Mouse (Mus musculus) heart, postnatal 4 days (tissue): ENCODE measurements at regions not wholly inside any gene's neighbourhood (a gene's known extent, or its start where the extent isn't known, plus 50 kb on each side); places are given as distances from the start of the nearest gene placed in this dataset.

Experiments used
- DNase-seq: peaks from one replicate; pipeline ENCODE4 v3.0.0; 2021

DNA sequence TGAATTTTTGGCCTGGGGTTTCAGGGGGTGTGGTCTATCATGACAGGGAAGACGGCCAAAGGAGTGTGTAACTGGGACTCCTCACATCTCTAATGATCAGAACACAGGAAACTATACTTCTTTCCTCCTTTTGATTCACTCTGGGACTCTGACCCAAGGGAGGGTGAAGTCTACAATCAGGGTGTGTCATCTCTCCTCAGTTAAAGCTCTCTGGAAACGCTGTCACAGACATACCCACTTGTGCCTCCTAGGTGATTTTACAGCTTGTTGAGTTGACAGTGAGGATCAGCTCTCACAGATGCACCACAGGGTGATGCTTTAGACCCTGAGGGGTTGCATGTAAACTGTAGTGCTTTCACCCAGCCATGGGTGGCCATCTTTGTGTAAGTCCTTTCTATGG is 194.9 kb upstream of the Klf4 start:
- DNase-seq = no peak

DNA sequence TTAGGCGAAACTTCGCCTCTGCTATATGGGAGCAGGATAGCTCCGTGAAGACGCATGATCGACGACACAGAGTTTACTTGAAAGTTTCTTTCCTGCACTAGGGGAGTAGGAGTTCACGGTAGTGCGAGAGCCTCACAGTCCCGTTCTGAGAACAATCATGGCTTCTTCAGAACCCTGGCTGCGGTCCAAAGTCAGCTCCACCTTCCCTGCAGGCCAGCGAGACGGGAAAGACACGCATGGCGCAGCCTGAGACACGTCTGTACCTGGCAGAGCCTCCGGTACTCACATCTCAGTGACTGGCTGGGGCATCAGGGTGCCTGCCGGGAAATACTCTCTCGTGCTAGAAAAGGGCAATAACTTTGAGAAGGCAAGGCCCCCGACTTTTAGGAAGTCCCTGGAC is 193.8 kb upstream of the Klf4 start:
- DNase-seq = no peak

DNA sequence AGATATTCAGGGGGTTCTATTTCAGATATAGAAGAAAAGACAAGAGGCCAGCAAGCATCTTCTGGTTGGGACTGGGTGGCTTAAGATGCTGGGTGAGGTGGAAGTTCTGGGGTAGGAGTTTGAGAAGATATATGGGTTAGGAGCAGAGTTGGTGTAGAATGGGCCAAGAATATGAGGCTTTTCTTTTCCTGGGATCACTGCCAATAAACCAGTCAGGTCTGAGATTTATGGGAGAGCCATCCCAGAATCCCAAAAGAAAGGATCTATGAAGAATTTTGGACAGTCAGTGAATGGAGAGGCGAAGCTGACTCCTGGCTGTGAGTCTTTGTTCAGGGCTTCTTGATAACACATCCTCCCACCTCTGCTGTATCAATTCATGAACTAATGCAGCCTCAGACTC is 192.0 kb upstream of the Klf4 start:
- DNase-seq = no peak

DNA sequence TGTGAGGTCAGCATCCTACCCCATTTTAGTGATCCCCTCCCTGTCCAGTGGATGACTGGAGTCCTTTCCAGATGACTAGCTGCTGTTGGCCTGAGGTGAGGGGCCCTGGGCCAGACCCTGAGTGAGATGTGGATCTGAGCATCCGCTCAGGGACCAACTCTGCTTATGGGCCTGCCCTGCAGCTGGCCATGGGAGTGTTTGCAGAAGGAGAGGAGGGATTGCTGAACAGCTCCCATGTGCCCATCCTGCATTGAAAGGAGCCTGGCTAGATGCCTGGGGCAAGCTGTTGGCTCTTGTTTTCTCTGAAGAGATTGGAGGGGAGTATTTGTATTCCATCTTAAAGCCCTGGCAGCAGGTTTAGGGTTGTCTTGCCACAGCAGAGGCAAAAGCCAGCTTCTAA is 190.9 kb upstream of the Klf4 start:
- peak; percentile 51 for DNase-seq

DNA sequence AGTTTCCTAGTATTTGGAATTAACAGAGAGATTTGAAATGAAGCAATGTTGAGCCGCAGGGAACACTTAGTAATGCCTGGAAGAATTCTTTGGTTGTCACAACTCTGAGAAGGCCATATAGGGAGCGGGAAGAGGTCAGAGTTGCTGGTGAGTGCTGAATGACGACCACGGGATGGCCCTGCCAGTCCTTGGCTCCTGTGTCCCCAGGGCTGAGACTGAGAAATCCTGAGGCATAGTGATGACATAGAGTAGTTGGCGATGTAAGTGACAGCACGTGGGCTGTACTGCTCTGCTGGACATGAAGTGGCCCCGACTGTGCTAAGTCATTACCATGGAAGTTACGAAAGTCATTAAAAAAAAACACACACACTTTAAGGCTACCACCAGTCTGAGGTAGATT is 190.1 kb upstream of the Klf4 start:
- DNase-seq = no peak

DNA sequence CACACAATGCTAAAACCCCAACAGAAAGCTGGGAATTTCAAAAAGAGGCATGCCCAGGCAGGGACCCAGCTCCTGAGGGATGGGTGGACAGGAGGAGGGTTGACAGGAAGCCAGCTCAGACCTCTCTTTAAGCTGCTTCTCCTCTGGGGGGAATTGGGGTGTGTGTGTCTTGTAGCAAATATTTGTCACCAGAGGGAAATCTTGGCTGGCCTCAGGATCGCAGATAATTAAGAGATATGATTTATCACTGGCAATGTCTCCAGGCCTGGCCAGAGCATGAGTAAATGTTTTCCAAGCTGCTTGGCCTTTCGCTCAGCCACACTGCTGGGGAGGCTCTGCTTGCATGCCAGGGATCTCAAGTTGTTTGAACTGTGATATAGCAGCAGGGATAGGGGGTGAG is 189.6 kb upstream of the Klf4 start:
- DNase-seq = no peak

DNA sequence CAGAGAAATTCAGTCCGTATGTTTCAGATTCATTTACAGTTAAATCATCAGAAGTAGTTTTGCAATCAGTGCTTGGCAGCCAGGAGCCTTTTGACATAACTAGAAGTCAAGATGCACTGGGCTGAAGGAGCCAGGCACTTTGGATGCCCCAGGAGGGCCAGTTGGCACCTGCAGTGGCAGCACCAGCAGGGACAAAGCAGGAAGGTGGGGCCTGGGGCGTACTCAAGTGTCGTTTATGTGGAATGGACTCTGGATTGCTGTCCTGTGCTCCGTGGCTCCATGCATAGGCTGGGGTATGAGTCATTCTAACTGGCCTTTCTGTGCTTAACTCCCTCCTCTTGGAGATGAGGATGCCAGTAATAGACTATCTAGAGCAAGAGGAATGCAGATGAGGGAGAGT is 186.2 kb upstream of the Klf4 start:
- no peak for DNase-seq

DNA sequence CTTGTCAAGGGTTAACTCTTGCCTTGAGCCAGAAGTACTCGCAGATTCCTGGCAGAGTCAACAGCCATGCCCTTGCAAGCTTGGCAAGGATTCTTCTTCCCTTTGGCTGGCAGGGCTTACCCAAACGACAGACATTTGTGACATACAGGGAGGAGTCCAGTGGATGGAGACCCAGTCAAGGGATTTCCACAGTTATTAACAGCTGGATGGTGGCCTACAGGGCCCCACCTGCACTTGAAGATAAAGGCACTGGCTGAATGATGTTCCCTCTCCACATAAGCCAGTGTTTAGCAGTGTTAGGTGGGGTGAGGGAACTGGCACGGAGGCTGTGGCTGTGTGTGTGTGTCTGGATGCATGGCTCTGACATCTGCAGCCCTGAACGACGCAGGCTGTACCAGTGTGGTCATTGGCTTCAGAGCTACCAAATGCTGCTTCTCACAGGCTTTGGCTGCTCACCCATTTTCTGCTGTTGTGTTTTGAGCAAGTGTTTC is 183.9 kb upstream of the Klf4 start:
- peak; percentile 39 for DNase-seq

DNA sequence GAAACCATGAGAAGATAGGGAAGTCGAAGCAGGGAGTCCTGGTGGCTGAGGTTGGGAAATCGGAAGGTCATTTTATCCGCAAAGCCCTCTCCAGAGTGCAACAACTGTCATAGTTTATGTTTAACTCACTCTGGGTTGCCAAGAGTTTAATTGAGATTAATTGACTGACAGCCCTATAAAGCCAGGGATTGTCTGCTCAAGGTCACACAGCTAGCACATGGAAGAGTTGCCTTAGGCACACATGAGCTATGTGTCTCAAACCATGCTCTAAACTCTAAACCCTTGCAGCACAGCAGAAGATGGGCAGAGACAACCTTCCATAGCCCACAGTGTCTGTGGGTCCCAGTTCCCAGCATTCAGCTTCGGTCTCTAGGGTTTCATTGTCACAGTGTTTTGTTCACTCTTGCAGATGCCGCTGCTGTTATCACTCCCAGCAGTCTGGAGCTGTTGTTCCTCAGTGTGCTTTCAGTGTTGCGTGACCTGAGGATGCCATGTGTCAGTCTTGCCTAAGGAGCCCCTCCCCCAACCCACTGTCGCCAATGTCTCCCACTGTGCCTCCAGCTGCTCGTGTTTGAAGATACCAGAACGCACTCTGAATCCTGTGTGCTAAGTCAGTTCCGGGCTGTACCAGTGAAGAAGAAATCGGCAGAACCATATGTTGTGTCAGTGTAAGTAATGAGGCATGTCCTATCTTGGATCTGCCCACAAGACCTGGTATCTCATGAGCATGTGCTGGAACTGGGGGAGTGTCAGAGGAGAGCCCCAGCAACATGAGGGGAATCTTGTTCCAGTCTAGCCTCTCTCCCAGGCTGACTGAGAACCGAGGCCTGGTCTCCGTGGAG is 179.5 kb upstream of the Klf4 start:
- DNase-seq = no peak

DNA sequence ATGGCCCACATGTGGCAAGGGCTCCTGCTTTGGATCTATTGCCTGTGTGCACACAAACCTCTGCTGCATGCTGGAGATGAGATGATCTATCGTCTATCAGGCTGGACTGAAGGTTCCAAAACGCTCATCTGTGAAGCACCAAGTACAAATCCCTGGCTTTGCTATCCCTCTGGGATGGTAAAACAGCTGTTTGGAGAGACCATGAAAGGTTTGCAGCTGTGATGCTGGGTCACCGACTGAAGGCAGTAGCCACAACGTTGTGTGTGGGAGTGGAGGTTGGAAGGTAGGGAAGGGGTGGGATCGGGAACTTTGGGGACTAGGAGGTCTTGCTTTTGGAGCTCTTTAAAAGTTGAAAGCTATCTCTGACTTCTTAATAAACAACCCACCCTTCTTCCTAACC is 178.2 kb upstream of the Klf4 start:
- DNase-seq = no peak

DNA sequence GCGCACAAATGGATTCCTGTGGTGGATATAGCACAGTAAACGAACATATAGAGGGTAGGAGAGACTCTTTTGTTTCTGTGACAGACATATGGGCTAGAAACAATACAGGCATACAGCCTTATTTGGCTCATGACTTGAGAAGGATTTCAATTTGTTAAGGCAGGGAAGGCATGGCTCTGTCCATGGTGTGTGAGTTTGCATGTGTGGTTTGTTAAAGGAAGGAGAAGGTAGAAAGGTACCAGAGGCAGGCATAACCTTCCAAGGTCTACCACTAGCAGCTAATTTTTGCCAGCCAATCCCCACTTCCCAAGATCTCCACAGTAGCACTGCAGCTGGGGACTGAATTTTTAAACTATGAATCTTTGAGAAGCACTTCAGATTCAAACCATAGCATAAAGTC is 176.5 kb upstream of the Klf4 start:
- DNase-seq = no peak

DNA sequence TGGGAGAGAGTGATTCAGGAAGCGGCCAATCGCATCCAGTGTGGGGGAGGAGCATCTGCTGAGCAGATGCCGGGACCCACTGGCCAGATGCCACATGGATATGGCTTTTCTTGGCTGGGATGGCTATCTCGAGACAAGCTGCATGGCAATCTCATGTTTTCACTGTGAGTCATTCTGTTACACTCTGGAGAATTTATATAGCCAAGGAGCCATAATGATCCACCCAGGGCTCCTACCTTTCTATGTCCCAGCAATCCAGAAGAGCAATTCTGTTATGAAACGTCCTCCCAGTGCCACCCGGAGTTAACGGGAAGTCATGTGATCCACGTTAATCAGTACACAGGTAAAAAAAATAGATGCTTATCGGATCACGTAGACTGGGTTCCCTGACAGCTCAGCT is 175.7 kb upstream of the Klf4 start:
- DNase-seq = peak; percentile 36

DNA sequence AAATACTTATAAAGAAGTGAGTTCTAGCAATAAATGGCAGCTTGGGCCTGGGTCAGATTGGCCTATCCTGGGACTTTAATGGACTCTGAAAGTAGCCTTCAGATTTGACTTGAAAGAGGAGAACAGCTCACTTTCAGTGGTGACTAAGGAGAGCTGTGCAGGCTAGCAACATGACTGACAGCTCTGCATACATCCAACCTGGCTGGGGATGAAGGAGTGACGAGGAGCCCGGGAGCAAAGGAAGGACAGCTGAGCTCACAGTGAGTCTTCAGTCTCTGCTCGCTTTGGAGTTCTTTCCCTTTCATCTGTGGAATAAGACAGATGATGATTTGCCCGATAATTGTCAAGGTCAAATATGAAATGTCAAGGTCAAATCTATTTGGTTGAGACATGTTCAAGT is 172.7 kb upstream of the Klf4 start:
- DNase-seq = no peak

DNA sequence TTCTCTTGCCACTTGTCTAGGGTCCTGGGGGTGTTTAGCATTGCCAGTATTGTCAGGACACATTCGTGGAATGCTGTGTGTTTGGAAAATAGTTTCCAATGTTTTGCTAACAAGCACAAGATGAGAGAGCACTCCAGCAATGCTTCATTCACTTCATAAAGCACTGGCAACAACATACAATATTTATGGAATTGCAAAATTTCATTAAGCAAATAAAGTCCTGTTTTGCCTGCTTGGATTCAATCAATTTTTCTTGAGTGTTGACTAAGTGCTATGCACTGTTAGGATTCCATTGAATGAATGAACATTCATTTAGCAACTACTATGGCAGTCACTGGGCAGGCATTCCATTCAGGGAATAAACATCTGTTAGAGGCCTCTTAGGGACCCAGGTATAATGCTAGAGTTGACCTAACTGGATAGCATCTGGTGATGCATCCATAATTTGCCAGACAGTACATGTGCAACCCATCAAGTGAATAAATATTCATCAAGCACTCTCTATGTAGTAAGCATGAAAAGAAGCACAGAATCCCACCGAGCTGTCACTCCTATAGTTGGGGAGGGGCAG is 171.2 kb upstream of the Klf4 start:
- DNase-seq = no peak

DNA sequence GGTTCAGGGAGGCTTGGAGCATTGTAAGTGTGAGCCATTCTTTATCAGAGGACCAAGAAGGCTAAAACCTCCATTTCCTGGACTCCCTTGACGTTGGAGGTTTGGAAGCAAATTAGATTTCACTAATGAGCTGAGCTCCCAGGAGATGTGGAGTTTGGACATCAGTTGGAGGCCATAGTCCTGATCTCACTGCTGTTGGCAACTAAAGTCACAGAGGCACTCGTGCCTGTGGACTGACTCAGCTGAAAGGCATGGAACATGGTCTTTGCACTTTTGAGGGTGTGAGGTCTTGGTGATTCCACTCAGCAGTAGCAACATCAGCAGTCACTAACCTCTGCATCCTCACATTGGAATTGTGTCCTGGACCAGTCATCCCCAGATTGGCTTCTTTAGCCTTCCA is 169.1 kb upstream of the Klf4 start:
- no peak for DNase-seq

DNA sequence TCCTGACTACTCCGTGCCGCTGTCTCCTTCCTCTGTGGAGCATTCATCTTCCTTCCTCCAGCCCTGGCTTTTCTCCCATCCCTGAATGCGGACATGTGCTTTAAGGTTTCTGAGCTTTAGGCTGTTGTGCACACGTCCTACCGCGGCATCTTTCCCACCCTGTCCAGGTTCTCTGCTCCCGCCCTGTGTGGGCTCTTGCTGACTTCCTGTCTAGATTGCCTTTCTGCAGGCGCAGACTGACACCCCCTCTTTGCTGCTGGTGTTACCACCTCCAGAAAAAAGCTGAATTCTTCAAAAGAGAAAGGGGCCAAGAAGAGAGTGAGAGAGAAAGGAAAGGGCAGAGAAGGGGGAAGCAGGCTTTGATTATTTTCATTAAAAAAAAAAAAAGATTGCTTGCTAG is 167.7 kb upstream of the Klf4 start:
- no peak for DNase-seq

DNA sequence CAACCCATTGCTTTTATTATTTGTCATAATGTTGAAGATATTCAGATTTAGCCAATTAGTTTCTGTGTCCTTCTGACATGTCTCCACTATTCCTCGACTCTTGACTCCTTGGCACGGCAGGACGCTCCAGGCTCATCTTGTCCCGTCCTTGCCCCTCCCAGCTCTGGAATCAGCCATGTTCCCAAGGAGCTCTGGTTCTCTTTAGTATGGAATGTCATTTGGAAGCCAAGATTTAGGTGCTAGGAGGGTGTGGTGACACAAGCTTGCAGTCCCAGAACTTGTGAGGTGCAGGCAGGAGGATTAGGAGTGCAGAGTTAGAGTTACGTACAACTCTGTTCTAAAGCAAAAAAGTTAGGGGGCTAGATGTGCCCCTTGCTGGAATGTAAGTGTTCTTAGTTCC is 166.9 kb upstream of the Klf4 start:
- DNase-seq = no peak

DNA sequence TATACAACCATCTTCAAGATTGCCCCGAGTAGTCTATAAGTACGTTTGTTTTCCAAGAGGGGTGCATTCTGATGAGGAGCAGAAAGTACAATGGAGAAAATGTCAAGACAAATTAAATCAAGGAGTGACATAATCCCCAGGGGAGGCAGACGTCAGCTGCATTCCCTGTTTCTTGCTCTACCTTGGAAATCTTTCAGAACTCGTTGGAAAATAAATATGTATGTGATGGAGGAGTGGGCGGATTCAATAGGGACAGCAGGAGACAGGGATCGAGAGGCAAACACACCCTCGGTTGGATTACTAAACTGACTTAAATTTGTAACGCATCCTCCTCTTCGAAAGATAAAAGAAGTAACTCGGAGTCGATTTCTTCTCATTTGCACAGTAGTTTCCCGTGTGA is 164.8 kb upstream of the Klf4 start:
- no peak for DNase-seq

DNA sequence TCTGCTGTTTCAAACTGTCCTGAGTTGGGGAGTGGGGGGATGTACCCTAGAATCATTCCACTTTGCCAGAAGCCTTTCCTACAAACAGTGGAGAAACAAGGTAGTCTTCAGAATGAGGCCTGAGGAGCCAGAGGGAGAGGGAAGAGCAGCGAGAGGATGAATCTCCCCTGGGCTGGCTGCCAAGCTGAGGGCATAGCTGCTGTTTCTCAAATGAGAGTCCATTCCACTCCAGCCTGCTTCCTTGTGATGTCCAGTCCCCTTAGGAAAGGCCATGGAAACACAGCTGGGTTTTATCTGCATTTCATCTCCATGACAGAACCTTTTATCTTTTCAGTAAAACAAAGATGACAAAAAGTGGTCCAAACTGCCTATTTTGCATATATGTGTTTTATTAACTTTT is 164.2 kb upstream of the Klf4 start:
- peak; percentile 52 for DNase-seq

DNA sequence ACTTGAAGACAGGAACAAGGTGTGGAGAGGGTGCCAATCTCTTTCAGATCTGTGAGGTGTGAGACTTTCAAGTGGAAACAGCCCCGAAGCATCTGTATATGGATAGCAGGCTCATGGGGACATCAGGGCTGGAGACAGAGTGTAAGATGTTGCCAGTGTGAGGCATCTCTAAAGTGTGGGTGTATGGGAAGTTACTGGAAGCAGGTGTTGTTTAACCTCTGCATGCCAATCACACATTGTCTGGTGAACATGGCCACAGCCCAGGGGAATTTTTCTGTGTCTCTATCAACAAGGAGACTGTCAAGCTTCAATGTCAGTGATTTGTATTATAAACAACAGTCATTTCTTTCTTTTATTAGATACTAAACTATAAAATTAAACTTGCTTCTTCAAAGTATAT is 163.0 kb upstream of the Klf4 start:
- no peak for DNase-seq

DNA sequence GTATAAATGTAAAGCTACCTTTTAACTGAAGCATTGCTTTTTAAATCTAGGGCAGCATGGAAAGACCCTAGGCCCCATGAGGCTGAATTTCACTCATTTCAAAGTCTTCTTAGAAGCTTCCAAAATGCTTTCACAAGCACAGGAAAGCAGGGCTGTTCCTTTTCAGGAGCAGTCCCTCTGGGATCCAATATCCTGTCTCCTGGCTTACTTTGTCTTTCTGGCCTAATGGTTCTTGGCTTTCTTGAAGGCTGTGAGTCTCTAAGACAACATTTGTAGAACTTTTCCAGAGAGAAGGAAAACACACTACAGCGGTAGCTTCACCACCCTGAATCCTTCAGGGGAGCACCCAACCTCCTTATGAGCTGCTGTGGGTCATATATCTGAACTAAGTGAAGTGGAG is 157.2 kb upstream of the Klf4 start:
- DNase-seq = no peak

DNA sequence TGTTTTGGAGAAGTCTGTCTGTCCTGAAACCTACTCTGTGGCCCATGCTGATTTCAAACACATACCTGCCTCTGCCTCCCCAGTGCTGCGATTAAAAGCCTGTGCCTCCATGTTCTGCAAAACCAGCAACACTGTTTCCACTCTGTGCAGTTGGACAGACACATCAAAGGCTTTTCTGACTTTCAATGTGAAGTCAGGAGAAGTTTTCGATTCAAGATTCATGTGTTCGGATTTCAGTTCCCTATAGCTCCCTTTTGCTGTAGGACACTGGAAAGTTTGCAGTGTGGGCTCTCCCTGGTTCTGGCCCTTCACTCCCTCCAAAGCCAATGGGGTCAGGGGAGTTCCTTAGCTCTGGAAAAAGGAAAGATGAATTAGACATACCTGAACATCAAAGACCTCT is 154.5 kb upstream of the Klf4 start:
- DNase-seq = no peak

DNA sequence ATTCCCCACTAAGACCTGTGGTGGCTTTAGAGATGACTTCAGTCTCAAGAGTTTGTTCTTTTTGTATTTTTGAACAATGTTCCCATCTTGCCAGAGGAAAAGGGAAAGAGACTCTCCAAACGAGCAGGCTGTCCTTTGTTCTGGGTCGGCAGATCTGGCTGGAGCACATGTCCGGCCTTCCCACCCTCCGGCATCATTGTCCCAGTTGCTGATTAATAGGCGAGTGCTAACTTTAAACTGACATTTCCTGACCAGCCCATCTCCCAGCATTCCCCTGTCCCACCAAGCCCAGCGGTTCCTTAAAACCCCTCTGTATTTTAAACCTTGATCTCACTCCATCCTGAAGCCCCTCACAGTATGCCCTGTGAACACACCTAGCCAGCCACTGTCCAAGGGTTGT is 140.0 kb upstream of the Klf4 start:
- peak; percentile 38 for DNase-seq

DNA sequence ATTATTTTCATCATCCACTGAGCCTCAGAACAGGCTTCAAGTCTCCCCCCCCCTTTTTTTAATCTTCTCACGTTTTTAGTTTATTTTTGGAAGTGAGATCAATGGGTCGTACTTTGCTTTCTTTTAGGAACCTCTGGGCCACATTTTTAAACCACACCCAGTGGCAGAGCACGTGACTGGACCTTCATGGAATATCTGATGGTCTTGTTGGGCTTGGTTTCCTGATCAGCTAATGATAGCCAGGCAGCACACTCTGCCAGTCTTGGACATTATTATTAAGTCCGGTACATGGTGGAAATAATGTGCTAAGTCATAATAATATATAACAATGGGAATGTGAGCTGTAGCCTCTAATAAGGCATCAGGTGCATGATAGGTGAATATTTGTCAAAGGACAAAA is 138.0 kb upstream of the Klf4 start:
- no peak for DNase-seq

DNA sequence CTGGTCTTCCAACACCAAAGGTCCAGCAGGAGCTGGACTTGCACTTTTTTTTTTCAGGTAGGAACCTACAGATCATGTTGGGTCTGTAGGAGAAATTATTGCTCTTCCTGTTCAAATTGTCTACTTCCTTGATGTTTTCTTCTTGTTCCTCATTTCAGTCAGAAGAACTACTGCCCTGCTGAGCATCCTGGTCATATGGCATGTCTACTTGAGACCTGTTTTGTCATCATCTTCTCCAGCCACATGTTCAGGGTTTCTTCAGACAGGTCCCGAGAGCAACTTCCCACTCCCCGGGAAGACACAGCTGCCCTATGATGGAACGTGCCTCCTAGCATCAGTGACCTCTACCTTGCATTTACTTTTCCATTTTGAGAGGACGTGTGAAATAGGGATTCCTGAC is 132.6 kb upstream of the Klf4 start:
- no peak for DNase-seq
